Mouse (Mus musculus) heart, embryonic 10.5 days (tissue): ENCODE measurements at regions not wholly inside any gene's neighbourhood (a gene's known extent, or its start where the extent isn't known, plus 50 kb on each side); places are given as distances from the start of the nearest gene placed in this dataset.

Source experiments
- DNase-seq: peaks from one replicate; pipeline ENCODE4 v3.0.0-alpha.2; 2017; ENCODE audit warnings: low spot score
- H3K27ac ChIP-seq: fragments of 300-500 bp; sonication (generic); 2 replicates; pipeline ENCODE4 v1.5.1; 2016; ENCODE audit warnings: mild to moderate bottlenecking
- H3K27me3 ChIP-seq: fragments of 300-500 bp; sonication (generic); 2 replicates; pipeline ENCODE4 v1.6.1; 2016; ENCODE audit warnings: mild to moderate bottlenecking; ENCODE audit not compliant: poor library complexity, insufficient read depth, severe bottlenecking
- H3K36me3 ChIP-seq: fragments of 300-500 bp; sonication (generic); 2 replicates; pipeline ENCODE4 v1.6.1; 2016; ENCODE audit warnings: mild to moderate bottlenecking, moderate library complexity
- H3K4me1 ChIP-seq: fragments of 300-500 bp; sonication (generic); 2 replicates; pipeline ENCODE4 v1.6.1; 2016; ENCODE audit warnings: mild to moderate bottlenecking
- H3K4me3 ChIP-seq: fragments of 300-500 bp; sonication (generic); 2 replicates; pipeline ENCODE4 v1.5.1; 2016; ENCODE audit warnings: mild to moderate bottlenecking, moderate library complexity
- H3K9me3 ChIP-seq: fragments of 300-500 bp; sonication (generic); 2 replicates; pipeline ENCODE4 v1.6.1; 2016; ENCODE audit warnings: mild to moderate bottlenecking, moderate library complexity
- WGBS: fragments of 180-500 bp; shearing (Covaris S2); methylation state at CpG from one replicate; pipeline ENCODE4 v1.1.7; 2016; 5-methylcytosine and 5-hydroxymethylcytosine counted together

DNA sequence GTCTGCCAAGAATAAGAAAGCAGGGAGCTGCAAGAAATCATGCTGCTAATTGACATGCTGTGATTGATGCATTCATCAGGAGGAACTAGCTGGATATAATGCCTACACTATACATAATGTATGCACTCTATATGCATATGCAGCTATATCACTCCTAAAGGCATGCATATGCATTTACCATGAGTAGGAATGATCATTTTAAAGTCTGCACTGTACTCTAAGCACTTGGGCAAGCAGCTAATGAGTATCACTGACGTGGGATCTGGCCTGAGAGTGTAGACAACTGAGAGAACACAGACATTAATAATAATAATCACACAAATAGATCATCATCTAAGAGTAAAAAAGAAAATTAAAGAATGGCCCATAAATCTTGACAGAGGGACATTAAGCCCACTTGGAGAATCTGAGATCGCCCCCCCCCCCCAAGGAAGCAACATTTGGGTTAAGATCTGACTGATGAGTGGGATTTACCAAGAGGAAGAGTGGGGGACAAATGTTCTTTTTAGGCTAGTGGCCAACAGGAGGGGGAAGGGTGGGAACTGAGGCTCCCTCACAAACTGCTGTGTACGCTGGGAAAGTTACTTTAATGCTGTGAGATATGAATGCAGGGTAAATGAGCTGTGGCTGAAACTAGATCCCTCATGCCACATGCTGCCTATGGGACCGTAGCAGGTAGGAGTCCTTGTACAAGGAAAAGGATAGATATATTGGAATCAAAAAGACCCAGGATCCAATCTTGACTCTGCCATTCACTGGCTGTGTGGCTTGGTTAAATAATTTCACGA is 155.0 kb downstream of the Gsdmc2 start:
- Histone ChIP-seq H3K36me3 (no peaks in the 10 kb centered on the region), H3K27me3 (no peaks in the 10 kb centered on the region), H3K9me3 (no peaks in the 10 kb centered on the region), H3K27ac (no peak overlapping the region), H3K4me3 (no peak overlapping the region), H3K4me1 (peaks cover 5% of the 10 kb centered on the region; the same call in 1 of the 2 replicates)
- no peak for DNase-seq
- 77% methylated on average over 5 of the region's 5 CpGs for WGBS

DNA sequence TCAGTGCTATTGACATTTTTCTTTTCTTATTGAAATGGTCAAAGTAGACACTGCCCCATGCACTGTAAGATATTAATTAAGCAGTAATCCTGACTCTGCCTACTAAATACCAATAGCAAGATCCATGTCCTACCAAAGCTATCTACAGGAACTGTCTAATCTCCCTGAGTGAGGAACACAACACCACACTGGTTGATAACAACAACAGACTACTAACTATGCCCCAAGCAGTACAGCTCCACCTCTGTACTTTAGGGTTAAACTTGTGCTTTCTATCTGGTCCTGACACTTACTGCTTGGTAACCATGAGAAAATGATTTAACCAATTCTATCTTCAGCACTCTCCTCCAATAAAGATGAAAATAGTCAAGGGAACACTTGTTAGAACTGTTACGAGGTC is 157.1 kb downstream of the Gsdmc2 start:
- no peak overlapping the region for H3K27ac ChIP-seq
- DNase-seq: no peak
- H3K27me3 ChIP-seq: no peaks in the 10 kb centered on the region
- no peaks in the 10 kb centered on the region for H3K9me3 ChIP-seq
- no peaks in the 10 kb centered on the region for H3K36me3 ChIP-seq
- peaks cover 2% of the 10 kb centered on the region; the same call in 1 of the 2 replicates for H3K4me1 ChIP-seq
- 91% methylated on average over 1 of the region's 1 CpGs for WGBS
- no peak overlapping the region for H3K4me3 ChIP-seq

DNA sequence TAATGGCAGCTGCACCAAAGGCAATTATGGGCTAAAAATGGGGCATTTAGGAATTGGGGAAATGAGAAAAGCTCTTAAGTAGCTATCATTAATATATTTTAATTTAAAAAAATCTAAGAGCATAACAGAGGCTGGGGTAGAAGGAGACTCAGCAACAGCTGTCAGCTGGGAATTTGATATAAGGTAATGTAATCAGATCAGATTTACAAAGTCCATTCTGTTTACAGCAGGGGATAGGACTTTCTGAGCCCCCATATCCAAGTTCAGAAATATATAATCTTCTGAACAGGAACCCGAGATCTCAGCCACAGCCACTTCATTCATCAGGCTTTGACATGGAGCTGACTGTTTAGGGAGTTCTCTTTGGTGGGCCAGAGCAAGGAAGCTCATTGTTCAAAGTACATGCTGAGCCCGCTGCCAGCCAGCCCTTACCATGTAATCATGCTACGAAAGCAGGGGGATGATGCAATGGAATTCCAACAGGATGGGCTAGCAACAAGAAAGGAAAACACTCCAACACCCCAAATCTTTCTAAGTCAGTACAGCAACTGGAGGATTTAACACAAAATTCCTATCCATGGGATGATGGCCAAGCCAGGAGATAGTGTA is 157.9 kb downstream of the Gsdmc2 start:
- 65% methylated on average over 3 of the region's 3 CpGs for WGBS
- Histone ChIP-seq H3K36me3 (no peaks in the 10 kb centered on the region), H3K4me1 (no peaks in the 10 kb centered on the region), H3K4me3 (no peak overlapping the region), H3K27ac (no peak overlapping the region), H3K9me3 (no peaks in the 10 kb centered on the region), H3K27me3 (no peaks in the 10 kb centered on the region)
- DNase-seq: no peak

DNA sequence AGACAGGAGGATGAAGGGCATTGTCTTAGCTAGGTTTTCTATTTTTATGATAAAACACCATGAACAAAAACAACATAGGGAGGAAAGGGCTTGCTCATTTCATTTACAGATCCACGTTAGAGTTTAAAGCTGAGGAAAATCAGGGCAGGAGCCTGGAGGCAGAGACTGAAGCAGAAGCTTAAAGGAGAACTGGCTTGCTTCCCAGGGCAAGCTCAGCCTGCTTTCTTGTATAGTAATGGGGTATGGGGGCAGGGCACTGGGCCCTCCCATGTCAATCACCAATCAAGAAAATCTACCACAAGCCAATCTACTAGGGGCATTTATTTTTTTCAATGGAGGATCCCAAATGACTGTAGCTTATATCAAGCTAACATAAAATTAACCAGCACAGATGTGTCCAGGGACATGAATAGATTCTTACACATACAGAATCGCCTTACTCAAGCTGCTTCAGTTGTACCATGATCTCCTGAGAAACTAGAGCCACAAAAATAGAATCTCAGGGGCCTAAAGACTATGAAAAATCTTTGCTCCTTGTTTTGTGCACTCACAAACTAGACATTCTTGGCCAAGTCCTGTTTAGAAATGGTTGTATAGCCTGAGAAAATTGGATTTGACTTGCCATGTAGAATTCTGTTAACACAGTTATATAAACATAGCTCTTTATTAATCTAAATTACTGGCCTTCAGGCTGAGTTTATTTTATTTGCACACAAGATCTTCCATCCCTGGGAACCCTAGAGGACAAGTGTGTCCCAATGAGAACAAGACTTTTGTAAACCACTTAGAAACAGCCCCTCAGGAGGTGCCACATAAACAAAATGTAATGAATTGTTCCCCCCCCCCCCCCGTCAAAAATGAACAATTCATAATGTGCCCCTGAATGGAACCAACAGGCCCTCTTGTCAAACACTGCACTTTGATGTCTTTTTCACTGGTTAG is 164.7 kb downstream of the Gsdmc2 start:
- H3K4me3 ChIP-seq: no peak overlapping the region
- no peak for DNase-seq
- no peaks in the 10 kb centered on the region for H3K36me3 ChIP-seq
- no peaks in the 10 kb centered on the region for H3K4me1 ChIP-seq
- no peaks in the 10 kb centered on the region for H3K9me3 ChIP-seq
- no peak overlapping the region for H3K27ac ChIP-seq
- WGBS: 68% methylated on average over 3 of the region's 3 CpGs
- no peaks in the 10 kb centered on the region for H3K27me3 ChIP-seq

DNA sequence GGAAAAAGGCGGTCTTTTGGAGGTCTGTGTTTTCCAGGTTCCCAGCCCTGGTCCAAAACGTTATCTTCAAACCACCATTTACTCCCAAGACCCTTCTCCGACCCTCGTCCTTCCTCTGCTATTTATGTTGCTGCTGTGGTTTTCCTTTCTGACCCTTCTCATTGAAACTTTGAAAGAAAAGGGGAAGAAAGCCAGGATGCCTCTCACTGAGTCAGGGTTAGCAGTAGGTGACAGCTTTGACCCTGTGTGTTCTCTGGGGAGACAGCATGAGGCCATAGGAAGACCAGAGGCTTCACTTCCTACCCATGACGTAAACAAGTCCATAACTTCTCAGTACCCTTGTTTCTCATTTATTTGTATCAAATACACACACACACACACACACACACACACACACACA is 166.1 kb downstream of the Gsdmc2 start:
- no peak for DNase-seq
- no peaks in the 10 kb centered on the region for H3K36me3 ChIP-seq
- no peaks in the 10 kb centered on the region for H3K4me1 ChIP-seq
- no peak overlapping the region for H3K27ac ChIP-seq
- no peak overlapping the region for H3K4me3 ChIP-seq
- no peaks in the 10 kb centered on the region for H3K9me3 ChIP-seq
- H3K27me3 ChIP-seq: no peaks in the 10 kb centered on the region
- 61% methylated on average over 5 of the region's 5 CpGs for WGBS

DNA sequence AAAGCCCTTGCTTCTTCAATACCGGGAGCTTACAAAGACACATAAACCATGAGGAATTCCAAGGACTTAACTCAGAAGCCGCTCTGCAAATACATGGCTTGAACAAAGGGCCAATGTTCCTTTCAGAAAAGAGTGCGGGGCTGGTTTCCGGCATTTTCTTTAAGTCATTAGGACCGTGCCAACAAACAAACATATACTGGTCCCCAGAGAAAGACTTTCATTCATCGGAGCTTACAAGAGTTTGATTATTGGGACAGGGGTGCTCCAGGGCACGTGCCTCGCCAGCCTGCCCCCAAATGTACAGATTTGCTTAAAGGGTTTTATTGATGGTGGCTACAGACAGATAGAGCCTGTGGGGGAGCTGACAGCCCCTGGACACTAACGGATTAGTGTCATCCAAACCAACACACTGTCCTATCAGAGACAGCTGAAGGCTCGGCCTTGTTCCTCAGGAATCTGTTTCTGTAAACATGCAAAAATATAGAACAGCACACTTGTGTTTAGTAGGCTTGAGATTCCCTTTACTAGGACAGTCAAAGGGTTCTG is 169.4 kb downstream of the Gsdmc2 start:
- no peaks in the 10 kb centered on the region for H3K9me3 ChIP-seq
- no peak for DNase-seq
- no peaks in the 10 kb centered on the region for H3K27me3 ChIP-seq
- H3K4me3 ChIP-seq: no peak overlapping the region
- no peaks in the 10 kb centered on the region for H3K36me3 ChIP-seq
- H3K4me1 ChIP-seq: no peaks in the 10 kb centered on the region
- 74% methylated on average over 10 of the region's 10 CpGs for WGBS
- H3K27ac ChIP-seq: no peak overlapping the region

DNA sequence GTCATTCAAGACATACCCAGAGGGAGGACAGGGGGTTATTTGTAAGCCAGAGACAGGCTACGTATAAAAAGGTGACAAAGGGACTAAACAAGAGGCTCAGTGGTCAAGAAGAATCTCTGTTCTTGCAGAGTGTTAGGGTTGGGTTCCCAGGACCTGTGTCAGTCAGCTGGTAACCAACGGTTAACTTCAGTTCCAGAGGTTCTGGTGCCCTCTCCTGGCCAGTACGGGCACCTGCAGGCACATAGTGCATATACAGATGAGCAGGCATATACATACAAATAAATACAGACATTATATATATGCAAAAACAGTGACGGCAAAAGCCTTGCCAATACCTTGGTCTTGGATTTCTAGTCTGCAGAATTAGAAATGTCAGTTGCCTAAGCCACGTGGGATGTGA is 170.6 kb downstream of the Gsdmc2 start:
- Histone ChIP-seq H3K27me3 (no peaks in the 10 kb centered on the region), H3K9me3 (no peaks in the 10 kb centered on the region), H3K4me1 (no peaks in the 10 kb centered on the region), H3K36me3 (no peaks in the 10 kb centered on the region), H3K4me3 (no peak overlapping the region), H3K27ac (no peak overlapping the region)
- DNase-seq: no peak
- WGBS: 89% methylated on average over 5 of the region's 5 CpGs

DNA sequence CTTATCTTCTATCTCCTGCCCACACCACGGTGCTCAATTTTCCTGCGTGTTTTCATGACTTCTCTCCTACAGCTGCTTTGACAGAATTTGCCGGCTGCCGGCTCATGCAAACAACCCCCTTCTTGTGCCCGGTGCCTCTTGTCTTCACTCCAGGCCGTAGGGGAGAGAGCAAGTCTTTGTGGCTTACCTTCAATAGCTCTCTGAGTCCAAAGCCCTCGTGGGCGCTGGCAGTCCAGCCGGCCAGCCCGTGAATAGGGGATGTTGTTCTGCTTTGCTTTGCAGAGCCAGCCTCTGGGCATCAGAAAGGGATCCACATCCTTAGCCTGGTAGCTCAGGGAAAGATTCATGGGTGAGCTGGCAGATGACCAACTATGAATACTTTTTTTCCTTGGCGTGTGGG is 173.9 kb downstream of the Gsdmc2 start:
- no peaks in the 10 kb centered on the region for H3K9me3 ChIP-seq
- H3K27me3 ChIP-seq: no peaks in the 10 kb centered on the region
- H3K4me3 ChIP-seq: no peak overlapping the region
- H3K36me3 ChIP-seq: no peaks in the 10 kb centered on the region
- H3K4me1 ChIP-seq: no peaks in the 10 kb centered on the region
- DNase-seq: no peak
- WGBS: 60% methylated on average over 11 of the region's 11 CpGs
- no peak overlapping the region for H3K27ac ChIP-seq

DNA sequence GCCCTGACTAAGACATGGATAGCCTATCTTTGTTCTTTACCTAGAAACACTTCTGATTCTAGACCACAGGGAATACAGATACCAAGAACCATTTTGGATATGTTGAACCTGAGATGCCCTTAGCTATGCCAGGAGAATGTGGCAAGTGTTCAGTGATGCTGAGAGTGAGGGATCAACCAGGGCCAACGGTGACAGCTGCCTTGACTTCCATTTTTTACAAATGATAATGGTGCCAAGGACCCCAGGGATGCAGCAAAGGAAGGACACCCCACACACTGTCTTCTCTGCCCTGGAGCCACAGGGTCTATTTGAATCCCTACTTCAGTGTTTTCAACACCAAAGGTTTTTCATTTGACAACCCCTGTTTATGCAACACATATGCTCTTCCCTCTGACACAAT is 174.4 kb downstream of the Gsdmc2 start:
- DNase-seq: no peak
- Histone ChIP-seq H3K4me3 (no peak overlapping the region), H3K4me1 (no peaks in the 10 kb centered on the region), H3K27me3 (no peaks in the 10 kb centered on the region), H3K36me3 (no peaks in the 10 kb centered on the region), H3K9me3 (no peaks in the 10 kb centered on the region), H3K27ac (no peak overlapping the region)
- 78% methylated on average over 1 of the region's 1 CpGs for WGBS

DNA sequence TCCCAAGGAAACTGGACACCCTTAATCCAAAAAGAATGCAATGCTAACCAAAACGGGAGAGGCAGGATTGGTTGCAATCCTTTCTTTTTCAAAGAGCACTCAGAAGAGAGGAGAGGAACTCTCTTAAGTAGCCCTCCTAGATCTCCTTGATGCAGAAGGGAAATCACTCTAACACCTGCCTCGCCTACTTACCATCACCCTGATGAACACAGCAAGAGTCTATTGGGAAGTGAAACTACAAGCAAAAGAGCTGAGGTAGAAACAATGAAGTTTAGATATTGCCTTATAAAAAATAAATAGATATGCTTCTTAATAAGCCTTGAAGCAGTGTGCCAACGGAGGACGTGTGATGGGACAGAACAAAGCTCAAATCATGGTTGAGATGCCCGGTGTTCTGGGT is 177.4 kb downstream of the Gsdmc2 start:
- no peak for DNase-seq
- 81% methylated on average over 5 of the region's 5 CpGs for WGBS

DNA sequence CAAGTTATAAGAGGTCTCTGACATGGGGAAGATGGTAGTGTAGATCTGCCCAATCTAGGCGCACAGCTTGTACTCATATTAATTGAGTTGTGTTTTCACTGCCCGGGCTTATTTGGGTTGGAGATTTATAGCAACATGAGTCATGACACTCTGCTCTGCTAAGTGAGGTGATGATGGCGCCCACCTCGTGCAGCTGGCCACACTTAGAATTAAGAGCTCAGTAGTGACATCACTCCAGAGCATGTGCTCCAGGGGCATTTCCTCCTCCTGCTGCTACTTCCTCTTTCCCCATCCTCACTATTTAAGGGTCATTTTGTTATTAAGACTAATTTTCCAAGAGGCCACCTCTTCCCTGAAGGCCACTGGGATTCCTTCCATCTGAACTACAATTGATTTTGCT is 179.5 kb downstream of the Gsdmc2 start:
- Histone ChIP-seq H3K4me3 (no peak overlapping the region), H3K27ac (no peak overlapping the region), H3K9me3 (no peaks in the 10 kb centered on the region), H3K4me1 (no peaks in the 10 kb centered on the region), H3K27me3 (no peaks in the 10 kb centered on the region), H3K36me3 (no peaks in the 10 kb centered on the region)
- no peak for DNase-seq
- WGBS: 82% methylated on average over 4 of the region's 4 CpGs

More for the DNA sequence above, 177.4 kb downstream of the Gsdmc2 start:
- H3K4me3 ChIP-seq: no peak overlapping the region
- H3K4me1 ChIP-seq: no peaks in the 10 kb centered on the region
- H3K36me3 ChIP-seq: no peaks in the 10 kb centered on the region
- no peaks in the 10 kb centered on the region for H3K9me3 ChIP-seq
- no peak overlapping the region for H3K27ac ChIP-seq
- H3K27me3 ChIP-seq: no peaks in the 10 kb centered on the region

DNA sequence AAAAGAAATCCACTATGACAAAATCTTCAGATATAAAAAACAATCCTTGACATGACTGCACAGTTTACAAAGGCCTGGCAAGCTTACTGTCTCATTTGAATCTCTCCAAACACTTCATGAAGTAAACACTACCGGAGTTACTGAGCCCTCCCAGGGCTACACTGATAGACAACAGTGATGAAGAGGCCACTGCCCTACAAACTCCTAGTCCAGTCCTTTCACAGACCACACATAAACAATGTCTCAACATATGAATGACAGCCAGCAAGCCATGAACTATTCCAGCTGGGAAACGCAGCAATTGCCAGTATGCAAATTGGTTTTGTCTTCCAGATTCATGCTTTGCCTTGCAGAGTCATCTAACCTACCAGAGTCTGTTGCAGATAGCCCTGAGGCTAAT is 180.1 kb downstream of the Gsdmc2 start:
- H3K4me3 ChIP-seq: no peak overlapping the region
- H3K36me3 ChIP-seq: no peaks in the 10 kb centered on the region
- no peaks in the 10 kb centered on the region for H3K9me3 ChIP-seq
- 79% methylated on average over 2 of the region's 2 CpGs for WGBS
- no peaks in the 10 kb centered on the region for H3K4me1 ChIP-seq
- no peak overlapping the region for H3K27ac ChIP-seq
- DNase-seq: no peak
- no peaks in the 10 kb centered on the region for H3K27me3 ChIP-seq

DNA sequence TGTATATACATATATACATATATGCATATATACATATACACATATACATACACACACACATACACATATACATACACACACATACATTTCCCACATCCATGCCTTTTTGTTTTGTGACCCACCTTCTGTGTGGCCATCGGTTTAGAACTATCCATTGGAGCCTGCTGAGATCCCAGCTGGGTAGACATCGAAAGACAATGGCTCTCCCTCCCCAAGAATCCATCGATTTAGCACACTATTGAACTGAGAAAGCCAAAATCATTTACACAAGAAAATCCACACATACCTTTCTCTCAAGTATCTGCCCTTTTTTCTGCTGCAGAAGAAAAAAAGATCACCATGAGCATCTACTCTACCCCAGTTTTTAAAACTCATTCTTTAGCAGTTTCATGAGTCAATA is 182.8 kb downstream of the Gsdmc2 start:
- Histone ChIP-seq H3K36me3 (no peaks in the 10 kb centered on the region), H3K4me1 (peaks cover 11% of the 10 kb centered on the region; the same call in 1 of the 2 replicates), H3K27me3 (no peaks in the 10 kb centered on the region), H3K27ac (no peak overlapping the region), H3K9me3 (no peaks in the 10 kb centered on the region), H3K4me3 (no peak overlapping the region)
- 64% methylated on average over 3 of the region's 3 CpGs for WGBS
- DNase-seq: no peak
